In genomic region chr8:50915259-50915875, GRCm38 (mm10) we compare ENCODE assay signal across 8 mouse cellular contexts.
DNase-seq lines count a peak whose midpoint lies in the region; ATAC-seq lines count a peak whose summit lies in the region.

No protein-coding gene starts in this region.

- H3K27me3 ChIP-seq in megakaryocyte, embryonic 14.5 days (replicated peaks): peaks cover 28% of the 10 kb centered on the region
- no peaks in the 10 kb centered on the region for H3K27me3 ChIP-seq in hindbrain, embryonic 15.5 days
- peaks cover 31% of the 10 kb centered on the region for H3K27me3 ChIP-seq in liver, embryonic 13.5 days

- H3K4me2 ChIP-seq in hindbrain, embryonic 15.5 days: peak overlapping the region; percentile 97
- peak overlapping the region; percentile 59 for H3K4me2 ChIP-seq in liver, embryonic 13.5 days

- peaks cover 3% of the 10 kb centered on the region; the same call in 1 of the 2 replicates for H3K9me3 ChIP-seq in megakaryocyte, embryonic 14.5 days
- no peaks in the 10 kb centered on the region for H3K9me3 ChIP-seq in hindbrain, embryonic 15.5 days
- H3K9me3 ChIP-seq in liver, embryonic 13.5 days (replicated peaks): no peaks in the 10 kb centered on the region

- peaks cover 15% of the 10 kb centered on the region for H3K4me1 ChIP-seq in megakaryocyte, embryonic 14.5 days
- H3K4me1 ChIP-seq in hindbrain, embryonic 15.5 days (replicated peaks): peaks cover 7% of the 10 kb centered on the region
- no peaks in the 10 kb centered on the region for H3K4me1 ChIP-seq in liver, embryonic 13.5 days (replicated peaks)

- peak overlapping the region; percentile 67 for H3K9ac ChIP-seq in hindbrain, embryonic 15.5 days
- no peak overlapping the region for H3K9ac ChIP-seq in liver, embryonic 13.5 days

- DNase-seq in adrenal gland, adult (ENCODE audit: inconsistent age in 2 of 2, low spot score in 1 of 2): peak; percentile 3 to 19
- DNase-seq in adrenal gland, adult 8-10 months: no peak
- no peak for DNase-seq in liver, embryonic 13.5 days
- peak; percentile 38 for DNase-seq in right cerebral cortex, postnatal 4 days
- DNase-seq in spleen, postnatal 4 days (ENCODE audit: low spot score in 2 of 2): no peak

- no peak for ATAC-seq in megakaryocyte, adult 5-6 weeks (ENCODE audit: poor library complexity, severe bottlenecking)
- no peak for ATAC-seq in hindbrain, embryonic 15.5 days (ENCODE audit: low FRiP score, low read depth)
- no peak for ATAC-seq in liver, embryonic 13.5 days (ENCODE audit: low read depth)

- H3K4me3 ChIP-seq in megakaryocyte, embryonic 14.5 days (replicated peaks): peak overlapping the region; percentile 56
- H3K4me3 ChIP-seq in hindbrain, embryonic 15.5 days: peak overlapping the region; percentile 75
- H3K4me3 ChIP-seq in liver, embryonic 13.5 days (replicated peaks): peak overlapping the region; percentile 37

- no peaks in the 10 kb centered on the region for H3K36me3 ChIP-seq in megakaryocyte, embryonic 14.5 days (replicated peaks; ENCODE audit: low read length)
- H3K36me3 ChIP-seq in hindbrain, embryonic 15.5 days: no peaks in the 10 kb centered on the region
- H3K36me3 ChIP-seq in liver, embryonic 13.5 days: no peaks in the 10 kb centered on the region

- H3K27ac ChIP-seq in hindbrain, embryonic 15.5 days (replicated peaks): peak overlapping the region; percentile 86
- H3K27ac ChIP-seq in liver, embryonic 13.5 days: no peak overlapping the region

- under 1% methylated on average over 22 of the region's 22 CpGs for WGBS in hindbrain, embryonic 15.5 days
- WGBS in liver, embryonic 13.5 days (ENCODE audit: insufficient replicate concordance): 1% methylated on average over 22 of the region's 22 CpGs

Comparison
In these comparisons a context has a peak if more than half of its experiments do, and no peak if none do; other contexts are left out.
1. DNase-seq: peak in adrenal gland, adult (2 of 2) and right cerebral cortex, postnatal 4 days (single experiment); none in adrenal gland, adult 8-10 months (single experiment), liver, embryonic 13.5 days (single experiment) and spleen, postnatal 4 days (0 of 2).
2. Peak in every context shown above with its lines, with median percentiles within 50 percentile points of each other: H3K4me3 ChIP-seq.